18 mouse cellular contexts compared by ENCODE assay signal in the genomic region with DNA sequence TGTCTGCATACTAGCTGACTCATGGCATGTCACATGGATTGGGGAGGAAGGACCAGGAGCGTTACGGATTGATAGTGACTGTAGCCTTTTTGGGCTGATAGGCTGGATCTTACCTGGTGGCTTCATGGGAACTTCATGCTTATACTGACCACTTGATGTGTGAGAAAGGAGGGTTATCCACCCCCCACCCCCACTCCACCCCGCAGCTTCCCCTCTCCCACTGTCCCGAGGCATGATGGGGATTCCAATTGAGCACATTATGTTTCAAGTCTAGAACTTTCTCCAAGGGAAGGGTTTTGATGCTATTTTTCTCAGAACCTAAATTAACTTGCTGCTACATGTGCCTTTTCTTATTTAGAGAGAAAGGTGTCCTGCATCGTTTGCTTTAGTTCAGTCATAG. TPM values are rescaled to one million over a fixed set of nuclear protein-coding genes. Genes with fewer than 3 reads are reported as not detected.
"Had no signal": no experiment of that assay in that cellular context is flagged by ENCODE, and none has a peak within 500 bp of the region (broad histone marks: within the 10 kb centered on the region; RNA-seq: fewer than 3 reads in every experiment).

No protein-coding gene starts in this region.

- H3K4me1 ChIP-seq: neural tube, embryonic 13.5 days; neural tube, embryonic 15.5 days; stomach, embryonic 15.5 days had no signal

- H3K9me3 ChIP-seq: neural tube, embryonic 13.5 days; neural tube, embryonic 15.5 days; stomach, embryonic 15.5 days had no signal

- H3K4me3 ChIP-seq: neural tube, embryonic 13.5 days; neural tube, embryonic 15.5 days; stomach, embryonic 15.5 days had no signal

- H3K27ac ChIP-seq: neural tube, embryonic 13.5 days; neural tube, embryonic 15.5 days; stomach, embryonic 15.5 days; stomach, postnatal 0 days had no signal

- H3K9ac ChIP-seq: neural tube, embryonic 13.5 days; neural tube, embryonic 15.5 days; stomach, embryonic 15.5 days had no signal

- H3K4me2 ChIP-seq: neural tube, embryonic 13.5 days; neural tube, embryonic 15.5 days; stomach, embryonic 15.5 days had no signal

- DNase-seq: retina, postnatal 1 day; right cerebral cortex, adult 18-20 months; right cerebral cortex, postnatal 14 days; right cerebral cortex, postnatal 25 days; right cerebral cortex, postnatal 4 days; spleen, adult 18-20 months; thymus, adult 18-20 months; thymus, adult 2 months; thymus, postnatal 14 days; thymus, postnatal 25 days; thymus, postnatal 36 days; thymus, postnatal 4 days had no signal

- H3K27me3 ChIP-seq: neural tube, embryonic 13.5 days; neural tube, embryonic 15.5 days; stomach, embryonic 15.5 days had no signal

RNA-seq across cellular contexts. Expression of gene 1810049J17Rik, which starts 36.7 kb away (rescaled TPM):
- polyA plus RNA-seq: neural tube, embryonic 15.5 days; small intestine, adult 2 months; spleen, adult 2 months; thymus, adult 2 months had no signal
